Mouse (Mus musculus): ENCODE results near the gene Kdf1. TPM values are rescaled to one million over a fixed set of nuclear protein-coding genes. Genes with fewer than 3 reads are reported as not detected.

Kdf1 gene
- total and polyA plus RNA-seq, 2 experiments = 1.7 to 7.4 TPM

DNA sequence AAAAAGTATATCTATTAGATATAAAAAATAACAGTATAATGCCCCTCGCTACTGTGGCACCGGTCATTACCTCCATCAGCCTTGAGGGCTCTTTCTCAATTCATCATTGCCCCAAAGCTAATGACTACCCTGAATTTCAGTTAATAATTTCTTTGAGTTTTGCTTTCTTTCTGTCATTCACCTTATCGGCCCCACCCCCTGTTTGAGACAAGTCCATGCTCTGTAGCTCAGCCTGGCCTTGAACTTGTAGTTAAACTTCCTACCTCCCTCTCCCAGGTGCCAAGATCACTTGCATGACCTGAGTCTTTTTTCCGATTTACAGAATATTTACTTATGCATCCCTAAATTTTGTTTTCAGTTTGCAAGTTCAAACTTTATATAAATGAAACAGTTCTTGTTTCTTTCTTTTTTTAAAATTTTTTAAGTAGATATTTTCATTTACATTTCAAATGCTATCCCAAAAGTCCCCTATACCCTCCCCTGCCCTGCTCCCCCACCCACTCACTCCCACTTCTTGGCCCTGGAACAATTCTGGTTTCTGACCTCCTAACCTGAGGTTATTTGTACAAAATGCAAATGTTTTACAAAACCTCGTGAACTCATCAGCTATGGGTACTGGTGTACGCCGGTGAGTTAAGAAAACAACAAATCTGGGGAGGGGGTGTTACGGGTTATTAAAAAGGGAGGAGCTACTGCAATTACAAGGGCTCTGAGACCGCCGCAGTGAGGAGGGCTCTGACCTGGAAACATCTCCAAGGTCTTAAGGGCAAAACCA, 50.7 kb downstream of the Kdf1 start:
- H3K36me3 ChIP-seq (ENCODE audit: control insufficient read depth, insufficient read depth, low read length) = no peaks in the 10 kb centered on the region
- H3K27ac ChIP-seq (replicated peaks; ENCODE audit: insufficient read depth, low read depth, low read length) = peak overlapping the region; percentile 94
- DNase-seq (ENCODE audit: extremely low read depth, low read depth, low spot score) = peak; percentile 99
- H3K79me2 ChIP-seq (ENCODE audit: control insufficient read depth, insufficient read depth, low read length) = no peaks in the 10 kb centered on the region
- TF ChIP-seq POLR2A (IDR thresholded peaks at IDR 0.05; ENCODE audit: extremely low read depth, insufficient read depth, low read length) (no peak), CTCF (IDR thresholded peaks at IDR 0.05; ENCODE audit: low read depth, low read length) (no peak)
- H3K27me3 ChIP-seq (ENCODE audit: control insufficient read depth, insufficient read depth, low read length) = no peaks in the 10 kb centered on the region
- peak overlapping the region; percentile 59 for H3K9ac ChIP-seq (ENCODE audit: low read depth, low read length)
- no peak overlapping the region for H3K4me3 ChIP-seq (ENCODE audit: insufficient read depth, low read depth, low read length)
- WGBS = 20% methylated on average over 10 of the region's 10 CpGs
- H3K4me1 ChIP-seq (ENCODE audit: control insufficient read depth, insufficient read depth, low read length) = peaks cover 8% of the 10 kb centered on the region; the same call in 1 of the 2 replicates

GRCm38 (mm10) chr4:133570066-133570466, 51.3 kb downstream of the Kdf1 start:
- 6% methylated on average over 10 of the region's 10 CpGs for WGBS
- no peak for TF ChIP-seq CTCF (IDR thresholded peaks at IDR 0.05; ENCODE audit: low read depth, low read length)
- no peak for TF ChIP-seq POLR2A (IDR thresholded peaks at IDR 0.05; ENCODE audit: extremely low read depth, insufficient read depth, low read length)
- Histone ChIP-seq H3K36me3 (ENCODE audit: control insufficient read depth, insufficient read depth, low read length) (no peaks in the 10 kb centered on the region), H3K9ac (ENCODE audit: low read depth, low read length) (peak overlapping the region; percentile 59), H3K79me2 (ENCODE audit: control insufficient read depth, insufficient read depth, low read length) (peaks cover 4% of the 10 kb centered on the region; the same call in 1 of the 2 replicates), H3K4me3 (ENCODE audit: insufficient read depth, low read depth, low read length) (no peak overlapping the region; the same call in 1 of the 2 replicates), H3K27me3 (ENCODE audit: control insufficient read depth, insufficient read depth, low read length) (no peaks in the 10 kb centered on the region), H3K4me1 (ENCODE audit: control insufficient read depth, insufficient read depth, low read length) (peaks cover 9% of the 10 kb centered on the region; the same call in 1 of the 2 replicates), H3K27ac (replicated peaks; ENCODE audit: insufficient read depth, low read depth, low read length) (peak overlapping the region; percentile 94)
- DNase-seq (ENCODE audit: extremely low read depth, low read depth, low spot score) = peak; percentile 100

DNA sequence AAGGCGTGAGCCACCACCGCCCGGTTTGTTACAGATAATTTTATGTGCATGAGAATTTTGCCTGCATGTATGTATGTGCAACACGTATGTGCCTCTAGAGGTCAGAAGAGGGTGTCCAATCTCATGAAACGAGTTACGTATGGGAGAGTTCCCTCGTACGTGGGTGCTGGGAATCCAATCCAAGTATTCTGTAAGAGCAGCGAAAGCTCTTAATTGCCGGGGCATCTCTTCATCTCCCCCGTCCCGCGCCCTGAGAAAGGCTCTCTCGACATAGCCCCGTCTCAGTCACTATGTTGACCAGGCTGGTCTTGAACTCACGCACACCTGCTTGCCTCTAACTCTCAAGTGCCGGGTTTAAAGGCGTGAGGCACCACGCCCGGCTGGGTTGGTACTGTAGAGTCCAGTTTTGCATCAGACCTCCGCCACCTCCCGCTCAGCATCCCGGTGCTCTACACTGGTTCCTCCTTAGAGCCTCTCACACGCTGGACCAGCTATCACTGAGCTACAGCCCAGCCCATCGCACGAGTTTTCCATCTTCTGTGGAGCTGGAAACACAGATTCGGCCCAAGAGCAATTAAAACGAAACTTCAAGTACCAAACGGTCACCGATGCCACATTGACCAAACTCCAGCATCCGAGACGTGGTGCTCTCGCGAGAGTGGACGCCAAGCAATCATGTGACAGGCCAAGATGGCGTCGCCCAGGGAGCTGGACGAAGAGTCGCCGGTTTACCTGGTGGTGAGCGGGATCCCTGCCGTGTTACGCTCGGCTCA, 55.5 kb downstream of the Kdf1 start, which contains the start of gene Gpatch3:
TSS of gene Gpatch3 (plus strand) at position 676 of the 773 bp plus-strand sequence.
- peak within 1 kb of the TSS; percentile 48 for H3K27ac ChIP-seq (replicated peaks; ENCODE audit: insufficient read depth, low read depth, low read length)
- no peaks in the 10 kb centered on the region for H3K27me3 ChIP-seq (ENCODE audit: control insufficient read depth, insufficient read depth, low read length)
- H3K79me2 ChIP-seq (ENCODE audit: control insufficient read depth, insufficient read depth, low read length) = peaks cover 7% of the 10 kb centered on the region; the same call in 1 of the 2 replicates
- H3K4me3 ChIP-seq (ENCODE audit: insufficient read depth, low read depth, low read length) = peak within 1 kb of the TSS; percentile 79
- H3K4me1 ChIP-seq (ENCODE audit: control insufficient read depth, insufficient read depth, low read length) = peaks cover 9% of the 10 kb centered on the region
- H3K9ac ChIP-seq (ENCODE audit: low read depth, low read length) = peak within 1 kb of the TSS; percentile 75
- no peaks in the 10 kb centered on the region; the same call in 1 of the 2 replicates for H3K36me3 ChIP-seq (ENCODE audit: control insufficient read depth, insufficient read depth, low read length)
- 5% methylated on average over 44 of the region's 44 CpGs for WGBS
- TF ChIP-seq CTCF (IDR thresholded peaks at IDR 0.05; ENCODE audit: low read depth, low read length) (peak; percentile 2; the same call in 1 of the 2 replicates), POLR2A (IDR thresholded peaks at IDR 0.05; ENCODE audit: extremely low read depth, insufficient read depth, low read length) (no peak; the same call in 1 of the 2 replicates)
- peak; percentile 88 for DNase-seq (ENCODE audit: extremely low read depth, low read depth, low spot score)

DNA sequence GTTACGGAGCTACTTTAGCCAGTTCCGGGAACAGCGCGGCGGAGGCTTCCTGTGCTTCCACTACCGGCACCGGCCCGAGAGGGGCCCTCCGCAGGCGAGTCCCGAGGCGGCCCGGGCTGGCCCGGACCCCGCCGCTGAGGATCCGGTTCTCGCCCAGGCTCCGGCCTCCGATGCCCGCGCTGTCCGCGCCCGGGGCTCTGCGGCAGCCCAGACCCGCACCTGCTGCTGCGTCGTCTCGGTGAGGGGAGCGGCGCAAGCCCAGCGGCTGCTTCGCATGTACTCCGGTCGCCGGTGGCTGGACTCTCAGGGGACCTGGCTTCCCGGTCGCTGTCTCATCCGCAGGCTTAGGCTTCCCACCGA, 56.1 kb downstream of the Kdf1 start:
- no peak for TF ChIP-seq CTCF (IDR thresholded peaks at IDR 0.05; ENCODE audit: low read depth, low read length)
- TF ChIP-seq POLR2A (IDR thresholded peaks at IDR 0.05; ENCODE audit: extremely low read depth, insufficient read depth, low read length) = no peak
- Histone ChIP-seq H3K79me2 (ENCODE audit: control insufficient read depth, insufficient read depth, low read length) (peaks cover 7% of the 10 kb centered on the region; the same call in 1 of the 2 replicates), H3K36me3 (ENCODE audit: control insufficient read depth, insufficient read depth, low read length) (no peaks in the 10 kb centered on the region; the same call in 1 of the 2 replicates), H3K27ac (replicated peaks; ENCODE audit: insufficient read depth, low read depth, low read length) (0 out of 2 replicates have a peak overlapping the region, but pooled peaks have one; percentile 19), H3K4me3 (ENCODE audit: insufficient read depth, low read depth, low read length) (peak overlapping the region; percentile 79), H3K4me1 (ENCODE audit: control insufficient read depth, insufficient read depth, low read length) (peaks cover 8% of the 10 kb centered on the region), H3K9ac (ENCODE audit: low read depth, low read length) (peak overlapping the region; percentile 75), H3K27me3 (ENCODE audit: control insufficient read depth, insufficient read depth, low read length) (no peaks in the 10 kb centered on the region)
- no peak for DNase-seq (ENCODE audit: extremely low read depth, low read depth, low spot score)
- under 1% methylated on average over 41 of the region's 41 CpGs for WGBS

GRCm38 (mm10) chr4:133577983-133578382, 59.2 kb downstream of the Kdf1 start:
- Histone ChIP-seq H3K36me3 (ENCODE audit: control insufficient read depth, insufficient read depth, low read length) (peaks cover 2% of the 10 kb centered on the region; the same call in 1 of the 2 replicates), H3K9ac (ENCODE audit: low read depth, low read length) (no peak overlapping the region), H3K4me1 (ENCODE audit: control insufficient read depth, insufficient read depth, low read length) (peaks cover 2% of the 10 kb centered on the region), H3K4me3 (ENCODE audit: insufficient read depth, low read depth, low read length) (no peak overlapping the region), H3K79me2 (ENCODE audit: control insufficient read depth, insufficient read depth, low read length) (peaks cover 7% of the 10 kb centered on the region; the same call in 1 of the 2 replicates), H3K27me3 (ENCODE audit: control insufficient read depth, insufficient read depth, low read length) (no peaks in the 10 kb centered on the region), H3K27ac (replicated peaks; ENCODE audit: insufficient read depth, low read depth, low read length) (no peak overlapping the region)
- WGBS = 86% methylated on average over 12 of the region's 12 CpGs
- TF ChIP-seq POLR2A (IDR thresholded peaks at IDR 0.05; ENCODE audit: extremely low read depth, insufficient read depth, low read length) (no peak), CTCF (IDR thresholded peaks at IDR 0.05; ENCODE audit: low read depth, low read length) (no peak)
- no peak for DNase-seq (ENCODE audit: extremely low read depth, low read depth, low spot score)

Other genes with a start within 250 kb of the Kdf1 start
- gene Tmem222, start 241.2 kb upstream of the Kdf1 start, total RNA-seq (2014; rRNA removed) = 22.7 and 29.7 TPM in 2 replicates
- gene Tmem222, start 241.2 kb upstream of the Kdf1 start, polyA plus RNA-seq (2012; rRNA removed) = 45.4 and 57.0 TPM in 2 replicates
- gene Wdtc1, start 165.5 kb upstream of the Kdf1 start, total RNA-seq (2014; rRNA removed) = 20.6 and 35.5 TPM in 2 replicates
- gene Wdtc1, start 165.5 kb upstream of the Kdf1 start, polyA plus RNA-seq (2012; rRNA removed) = 83.3 and 105 TPM in 2 replicates
- gene Slc9a1, start 149.3 kb upstream of the Kdf1 start, total RNA-seq (2014; rRNA removed) = 1.5 and 2.9 TPM in 2 replicates
- gene Slc9a1, start 149.3 kb upstream of the Kdf1 start, polyA plus RNA-seq (2012; rRNA removed) = 5.6 and 9.2 TPM in 2 replicates
- 0.07 and 0.09 TPM in 2 replicates for gene Tent5b, start 38.8 kb upstream of the Kdf1 start, total RNA-seq (2014; rRNA removed)
- 0.06 and 0.16 TPM in 2 replicates for gene Tent5b, start 38.8 kb upstream of the Kdf1 start, polyA plus RNA-seq (2012; rRNA removed)
- not detected in 2 replicates for gene Trnp1, start 20.4 kb upstream of the Kdf1 start, total RNA-seq (2014; rRNA removed)
- gene Trnp1, start 20.4 kb upstream of the Kdf1 start, polyA plus RNA-seq (2012; rRNA removed) = 0.05 and 0.10 TPM in 2 replicates
- gene Nudc, start 27.0 kb downstream of the Kdf1 start, total RNA-seq (2014; rRNA removed) = 48.1 and 50.6 TPM in 2 replicates
- gene Nudc, start 27.0 kb downstream of the Kdf1 start, polyA plus RNA-seq (2012; rRNA removed) = 44.3 and 48.7 TPM in 2 replicates
- gene Nr0b2, start 34.4 kb downstream of the Kdf1 start, total RNA-seq (2014; rRNA removed) = 25.7 and 52.4 TPM in 2 replicates
- gene Nr0b2, start 34.4 kb downstream of the Kdf1 start, polyA plus RNA-seq (2012; rRNA removed) = 164 and 300 TPM in 2 replicates
- gene Gpatch3, start 55.8 kb downstream of the Kdf1 start, total RNA-seq (2014; rRNA removed) = 3.8 and 4.3 TPM in 2 replicates
- 3.8 and 4.2 TPM in 2 replicates for gene Gpatch3, start 55.8 kb downstream of the Kdf1 start, polyA plus RNA-seq (2012; rRNA removed)
- 8.9 and 10.1 TPM in 2 replicates for gene Gpn2, start 65.4 kb downstream of the Kdf1 start, total RNA-seq (2014; rRNA removed)
- 35.0 and 38.2 TPM in 2 replicates for gene Gpn2, start 65.4 kb downstream of the Kdf1 start, polyA plus RNA-seq (2012; rRNA removed)
- gene Sfn, start 83.2 kb downstream of the Kdf1 start, total RNA-seq (2014; rRNA removed) = 0.55 and 0.81 TPM in 2 replicates
- 0.54 and 0.77 TPM in 2 replicates for gene Sfn, start 83.2 kb downstream of the Kdf1 start, polyA plus RNA-seq (2012; rRNA removed)
- gene Zdhhc18, start 131.2 kb downstream of the Kdf1 start, total RNA-seq (2014; rRNA removed) = 8.9 and 15.5 TPM in 2 replicates
- 18.5 and 21.3 TPM in 2 replicates for gene Zdhhc18, start 131.2 kb downstream of the Kdf1 start, polyA plus RNA-seq (2012; rRNA removed)
- gene Pigv, start 153.7 kb downstream of the Kdf1 start, total RNA-seq (2014; rRNA removed) = 5.9 and 6.4 TPM in 2 replicates
- gene Pigv, start 153.7 kb downstream of the Kdf1 start, polyA plus RNA-seq (2012; rRNA removed) = 5.9 and 7.5 TPM in 2 replicates
- gene Arid1a, start 237.8 kb downstream of the Kdf1 start, total RNA-seq (2014; rRNA removed) = 5.9 and 8.5 TPM in 2 replicates
- 21.9 and 25.2 TPM in 2 replicates for gene Arid1a, start 237.8 kb downstream of the Kdf1 start, polyA plus RNA-seq (2012; rRNA removed)

Measured in liver, adult 2 months (tissue).